Mouse (Mus musculus) MEL (cell line): ENCODE data around the gene Rab11fip5.

ENCODE experiments used
- BHLHE40 ChIP-seq: IDR thresholded peaks from 2 replicates; pipeline ENCODE4 v1.6.1; 2012; ENCODE audit warnings: low read depth, mild to moderate bottlenecking, inconsistent platforms, low read length, improper control_type of control experiment, borderline replicate concordance
- CTCF ChIP-seq, 3 experiments: IDR thresholded peaks in 2 of 3; conservative IDR thresholded peaks in 1 of 3; 2 replicates each; pipeline ENCODE4 v1.5.1; 2011 to 2012; ENCODE audit warnings: low read length in 3 of 3, low read depth in 2 of 3, mild to moderate bottlenecking in 2 of 3, improper control_type of control experiment in 1 of 3, inconsistent platforms in 1 of 3, mixed read lengths in 1 of 3, moderate library complexity in 1 of 3; ENCODE audit not compliant: control insufficient read depth in 1 of 3, insufficient read depth in 1 of 3, poor library complexity in 1 of 3, severe bottlenecking in 1 of 3
- EP300 ChIP-seq, 2 experiments: IDR thresholded peaks; 2 replicates each; pipeline ENCODE4 v1.6.1; 2011; ENCODE audit warnings: improper control_type of control experiment in 2 of 2, low read length in 2 of 2, low read depth in 1 of 2, mild to moderate bottlenecking in 1 of 2
- GATA1 ChIP-seq: IDR thresholded peaks from 2 replicates; pipeline ENCODE4 v1.6.1; 2011; ENCODE audit warnings: low read depth, low read length, improper control_type of control experiment
- JUND ChIP-seq: IDR thresholded peaks from 2 replicates; pipeline ENCODE4 v1.6.1; 2011; ENCODE audit warnings: low read depth, mild to moderate bottlenecking, improper control_type of control experiment, low read length
- TAL1 ChIP-seq: IDR thresholded peaks from 2 replicates; pipeline ENCODE4 v1.6.1; 2012; ENCODE audit warnings: mild to moderate bottlenecking, inconsistent platforms, low read length, moderate library complexity, mixed read lengths

GRCm38 (mm10) chr6:85423836-85424379, 49.5 kb upstream of the Rab11fip5 start, which contains the start of gene Noto:
- no peak for TF ChIP-seq EP300 (IDR thresholded peaks at IDR 0.05; ENCODE audit: low read depth in 1 of 2, low read length in 2 of 2)
- TF ChIP-seq TAL1, result no peak
- TF ChIP-seq GATA1, result no peak
- TF ChIP-seq BHLHE40, result no peak
- TF ChIP-seq CTCF (IDR thresholded peaks at IDR 0.05 in 2 of 3, conservative IDR thresholded peaks at IDR 0.05 in 1 of 3; ENCODE audit: control insufficient read depth in 1 of 3, insufficient read depth in 1 of 3, low read depth in 2 of 3, low read length in 3 of 3, poor library complexity in 1 of 3, severe bottlenecking in 1 of 3), result no peak
- TF ChIP-seq JUND, result no peak
